Mouse (Mus musculus): ENCODE data around the gene Pdia5.

Pdia5 gene

GRCm38 (mm10) chr16:35484526-35485233, 6.0 kb downstream of the Pdia5 start:
- no peak for DNase-seq (ENCODE audit: low spot score in 2 of 2)

GRCm38 (mm10) chr16:35484105-35484504, 6.6 kb downstream of the Pdia5 start:
- DNase-seq (ENCODE audit: low spot score in 2 of 2) = no peak

GRCm38 (mm10) chr16:35479301-35479700, 11.4 kb downstream of the Pdia5 start:
- no peak for DNase-seq (ENCODE audit: low spot score in 2 of 2)

- DNase-seq (ENCODE audit: low spot score in 2 of 2) = no peak
Measured at GRCm38 (mm10) chr16:35477273-35477672, 13.4 kb downstream of the Pdia5 start.

GRCm38 (mm10) chr16:35472569-35473275, 18.0 kb downstream of the Pdia5 start:
- no peak for DNase-seq (ENCODE audit: low spot score in 2 of 2)

GRCm38 (mm10) chr16:35471841-35472568, 18.7 kb downstream of the Pdia5 start:
- no peak for DNase-seq (ENCODE audit: low spot score in 2 of 2)

GRCm38 (mm10) chr16:35470983-35471382, 19.7 kb downstream of the Pdia5 start:
- DNase-seq (ENCODE audit: low spot score in 2 of 2) = no peak

GRCm38 (mm10) chr16:35470096-35470495, 20.6 kb downstream of the Pdia5 start:
- no peak for DNase-seq (ENCODE audit: low spot score in 2 of 2)

GRCm38 (mm10) chr16:35469016-35469415, 21.7 kb downstream of the Pdia5 start:
- DNase-seq (ENCODE audit: low spot score in 2 of 2) = no peak

GRCm38 (mm10) chr16:35467044-35467443, 23.6 kb downstream of the Pdia5 start:
- no peak for DNase-seq (ENCODE audit: low spot score in 2 of 2)

- DNase-seq (ENCODE audit: low spot score in 2 of 2) = no peak
Measured at GRCm38 (mm10) chr16:35465808-35466351, 24.8 kb downstream of the Pdia5 start.

- DNase-seq (ENCODE audit: low spot score in 2 of 2) = no peak
Measured at GRCm38 (mm10) chr16:35464686-35465308, 25.9 kb downstream of the Pdia5 start.

GRCm38 (mm10) chr16:35463708-35464107, 27.0 kb downstream of the Pdia5 start:
- no peak for DNase-seq (ENCODE audit: low spot score in 2 of 2)

GRCm38 (mm10) chr16:35462955-35463354, 27.7 kb downstream of the Pdia5 start:
- no peak for DNase-seq (ENCODE audit: low spot score in 2 of 2)

- no peak for DNase-seq (ENCODE audit: low spot score in 2 of 2)
Measured at GRCm38 (mm10) chr16:35459584-35459983, 31.1 kb downstream of the Pdia5 start.

- DNase-seq (ENCODE audit: low spot score in 2 of 2) = no peak
Measured at GRCm38 (mm10) chr16:35458297-35458696, 32.4 kb downstream of the Pdia5 start.

GRCm38 (mm10) chr16:35457488-35457887, 33.2 kb downstream of the Pdia5 start:
- no peak for DNase-seq (ENCODE audit: low spot score in 2 of 2)

- DNase-seq (ENCODE audit: low spot score in 2 of 2) = no peak
Measured at GRCm38 (mm10) chr16:35457011-35457419, 33.7 kb downstream of the Pdia5 start.

- DNase-seq (ENCODE audit: low spot score in 2 of 2) = no peak
Measured at GRCm38 (mm10) chr16:35456305-35456704, 34.4 kb downstream of the Pdia5 start.

GRCm38 (mm10) chr16:35455822-35456221, 34.9 kb downstream of the Pdia5 start:
- DNase-seq (ENCODE audit: low spot score in 2 of 2) = no peak

- DNase-seq (ENCODE audit: low spot score in 2 of 2) = no peak
Measured at GRCm38 (mm10) chr16:35450018-35450630, 40.5 kb downstream of the Pdia5 start.

Measured in right cerebral cortex, postnatal 36 days (tissue).